Mouse (Mus musculus) naive thymus-derived CD4-positive, alpha-beta T cell, adult 2 months (primary cell): ENCODE results near the gene Pacsin2.

Experiments
- DNase-seq: peaks from one replicate; pipeline ENCODE4 v3.0.0-alpha.2; 2011; ENCODE audit warnings: low read depth

Pacsin2 gene

GRCm38 (mm10) chr15:83451621-83452210 is 12.7 kb downstream of the Pacsin2 start:
- DNase-seq = no peak

DNA sequence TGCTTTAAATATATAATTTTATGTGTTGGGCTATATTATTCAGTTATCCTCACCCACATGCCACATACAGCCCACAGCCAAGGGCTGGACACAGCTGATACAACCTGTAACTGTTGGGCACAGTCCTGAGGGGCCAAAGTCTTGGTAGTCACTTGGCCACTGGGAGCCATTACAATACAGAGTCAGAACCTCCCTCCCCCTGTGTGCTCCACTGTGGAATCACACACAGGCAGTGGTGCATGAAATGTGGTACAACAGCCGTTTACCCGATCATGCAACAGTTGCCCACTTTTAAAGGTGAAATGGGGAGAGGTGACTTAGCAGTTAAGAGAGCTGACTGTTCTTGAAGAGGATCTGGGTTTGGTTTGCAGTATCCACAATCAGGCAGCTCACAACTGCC is 14.4 kb downstream of the Pacsin2 start:
- no peak for DNase-seq

GRCm38 (mm10) chr15:83448646-83449045 is 15.8 kb downstream of the Pacsin2 start:
- no peak for DNase-seq

DNA sequence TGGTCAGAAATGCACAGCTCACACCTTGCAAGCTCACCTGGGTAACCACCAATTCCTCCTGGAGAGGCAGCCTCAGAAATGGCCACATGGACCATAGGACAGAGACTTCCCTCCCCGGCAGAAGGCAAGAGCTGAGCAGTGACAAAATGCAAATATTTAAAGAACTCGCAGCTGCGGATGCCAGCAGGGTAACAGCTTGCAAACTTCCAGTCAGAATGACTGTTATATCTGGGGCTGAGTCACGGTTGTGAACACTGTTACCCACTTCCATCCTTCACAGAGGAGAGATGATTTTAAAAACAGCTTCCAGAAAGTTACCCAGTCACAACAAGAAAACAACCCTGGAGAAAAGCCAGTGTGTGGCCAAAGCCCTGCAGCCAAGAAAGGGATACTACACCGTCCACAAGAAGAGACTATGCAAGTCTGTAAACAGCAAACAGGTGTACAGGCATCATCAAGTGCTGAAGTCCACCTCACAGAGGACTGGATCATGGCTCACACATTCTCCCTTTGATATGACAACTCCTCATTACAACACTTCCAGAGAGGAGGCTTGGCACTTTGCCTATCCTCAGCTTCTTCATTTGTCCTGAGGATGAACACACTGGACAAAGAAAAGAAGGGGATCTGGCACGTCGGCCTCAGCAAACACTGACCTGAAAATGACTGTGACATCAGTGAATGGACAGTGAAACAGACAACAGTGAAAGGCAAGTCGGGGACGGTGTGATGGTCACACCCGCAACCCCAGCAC is 16.4 kb downstream of the Pacsin2 start:
- no peak for DNase-seq

DNA sequence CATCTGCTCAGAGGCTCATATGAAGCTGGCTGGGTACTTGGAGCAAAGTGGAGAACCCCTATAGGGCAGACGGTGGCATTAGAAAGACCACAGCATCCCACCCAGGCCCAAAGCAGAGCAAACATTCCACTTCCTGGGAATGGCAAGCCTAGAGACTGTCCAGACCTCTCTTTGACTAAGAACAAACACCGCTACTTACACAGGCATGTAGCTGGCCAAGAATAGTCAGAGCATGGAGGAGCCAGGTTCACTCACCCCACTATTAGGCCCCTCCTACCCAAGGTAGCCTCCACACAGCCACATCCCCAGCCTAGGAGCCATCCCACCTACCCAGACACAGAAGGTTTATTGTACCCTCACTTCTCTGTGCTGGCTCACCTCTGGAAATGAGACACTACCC is 18.5 kb downstream of the Pacsin2 start:
- no peak for DNase-seq

GRCm38 (mm10) chr15:83445383-83445782 is 19.0 kb downstream of the Pacsin2 start:
- DNase-seq = no peak

DNA sequence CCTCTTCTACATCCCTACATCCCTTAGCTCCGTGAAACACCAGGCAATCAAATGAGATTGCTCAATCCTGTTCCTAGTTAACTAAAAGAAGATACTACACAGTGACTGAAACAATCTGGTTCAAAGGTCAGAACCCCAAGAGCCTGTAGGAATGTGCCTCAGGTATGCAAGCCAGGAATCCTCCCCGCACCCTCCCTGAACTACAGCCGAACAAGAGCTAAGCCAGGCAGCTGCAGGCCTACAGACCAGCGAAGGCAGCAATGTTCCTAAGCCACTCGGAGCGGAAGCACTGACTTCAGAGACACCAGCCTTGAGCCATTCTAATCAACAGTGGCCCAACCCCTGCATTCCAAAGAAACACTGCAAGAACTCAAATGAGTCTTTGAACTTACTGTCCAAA is 20.0 kb downstream of the Pacsin2 start:
- no peak for DNase-seq

- no peak for DNase-seq
Observed at GRCm38 (mm10) chr15:83442495-83443037, 21.8 kb downstream of the Pacsin2 start.

GRCm38 (mm10) chr15:83440726-83441125 is 23.7 kb downstream of the Pacsin2 start:
- DNase-seq = no peak

GRCm38 (mm10) chr15:83436541-83436940 is 27.9 kb downstream of the Pacsin2 start:
- DNase-seq = no peak

DNA sequence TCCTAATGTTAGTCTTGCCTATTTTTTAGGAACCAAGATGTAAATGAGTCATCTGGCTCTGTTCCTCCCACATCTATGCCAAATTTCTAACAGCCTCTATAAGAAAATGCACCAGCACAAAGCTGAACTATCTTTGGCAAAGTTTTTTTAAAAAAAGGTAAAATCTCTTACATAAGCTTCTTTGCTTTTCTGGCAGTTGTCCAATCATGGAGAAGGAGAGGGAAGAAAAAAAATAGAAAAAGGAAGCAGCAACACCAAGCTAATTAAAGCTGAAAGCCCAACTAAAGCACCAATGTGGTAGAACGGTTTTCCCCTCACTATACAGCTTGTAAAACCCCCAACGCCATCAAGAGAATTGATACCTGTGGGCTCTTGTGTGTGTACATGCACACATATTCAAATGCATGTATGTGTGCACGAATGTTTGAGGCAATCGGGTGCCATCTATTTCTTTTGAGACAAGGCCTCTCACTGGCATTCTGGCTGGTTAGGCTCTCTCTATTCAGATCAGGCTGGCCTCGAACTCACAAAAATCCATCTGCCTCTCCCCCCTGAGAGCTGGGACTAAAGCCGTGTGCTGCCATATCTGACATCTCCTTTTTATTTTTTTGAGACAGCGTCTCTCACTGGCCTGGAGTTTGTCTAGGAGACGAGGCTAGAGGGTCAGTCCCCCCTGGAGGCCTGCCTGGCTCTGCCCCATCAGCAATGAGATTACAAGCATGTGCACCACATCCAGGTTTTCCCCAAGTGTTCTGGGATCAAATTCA is 28.9 kb downstream of the Pacsin2 start:
- no peak for DNase-seq

DNA sequence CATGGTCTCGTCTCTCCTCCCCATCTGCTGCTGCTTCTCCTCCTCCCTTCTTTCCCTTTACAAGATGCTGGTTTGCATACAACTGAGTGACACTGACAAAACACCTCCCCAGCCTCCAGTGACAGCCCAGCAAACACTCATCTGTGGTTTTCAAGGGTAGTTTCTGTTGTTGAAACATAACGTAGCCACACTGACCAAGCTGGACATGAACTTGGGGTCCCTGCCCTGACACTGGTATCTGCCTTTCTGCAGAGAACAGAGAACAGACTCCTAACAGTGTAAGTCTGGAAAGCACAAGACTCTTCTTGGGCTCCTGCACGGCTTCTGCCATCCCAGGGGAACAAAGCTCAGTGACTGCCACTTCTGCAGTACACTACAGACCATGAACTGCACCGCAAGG is 29.7 kb downstream of the Pacsin2 start:
- DNase-seq = no peak

DNA sequence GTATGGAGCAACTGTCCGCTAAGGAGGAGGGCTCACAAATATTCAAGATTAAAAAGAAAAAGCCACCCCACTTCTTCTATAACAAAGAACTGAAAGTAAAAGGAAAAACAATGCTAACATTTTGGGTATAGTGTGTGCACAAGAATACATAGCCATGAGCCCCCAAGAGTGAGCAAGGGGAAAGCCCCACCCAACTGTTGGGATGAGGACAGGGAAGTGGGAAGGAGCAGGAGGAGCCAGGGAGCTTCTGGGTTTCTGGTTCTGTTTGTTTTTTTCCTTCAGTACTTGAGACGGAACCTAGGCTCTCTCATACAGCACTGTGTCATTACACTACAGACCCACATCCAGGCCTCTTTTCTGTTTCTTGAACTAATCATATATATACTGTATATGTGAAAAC is 31.1 kb downstream of the Pacsin2 start:
- no peak for DNase-seq

DNA sequence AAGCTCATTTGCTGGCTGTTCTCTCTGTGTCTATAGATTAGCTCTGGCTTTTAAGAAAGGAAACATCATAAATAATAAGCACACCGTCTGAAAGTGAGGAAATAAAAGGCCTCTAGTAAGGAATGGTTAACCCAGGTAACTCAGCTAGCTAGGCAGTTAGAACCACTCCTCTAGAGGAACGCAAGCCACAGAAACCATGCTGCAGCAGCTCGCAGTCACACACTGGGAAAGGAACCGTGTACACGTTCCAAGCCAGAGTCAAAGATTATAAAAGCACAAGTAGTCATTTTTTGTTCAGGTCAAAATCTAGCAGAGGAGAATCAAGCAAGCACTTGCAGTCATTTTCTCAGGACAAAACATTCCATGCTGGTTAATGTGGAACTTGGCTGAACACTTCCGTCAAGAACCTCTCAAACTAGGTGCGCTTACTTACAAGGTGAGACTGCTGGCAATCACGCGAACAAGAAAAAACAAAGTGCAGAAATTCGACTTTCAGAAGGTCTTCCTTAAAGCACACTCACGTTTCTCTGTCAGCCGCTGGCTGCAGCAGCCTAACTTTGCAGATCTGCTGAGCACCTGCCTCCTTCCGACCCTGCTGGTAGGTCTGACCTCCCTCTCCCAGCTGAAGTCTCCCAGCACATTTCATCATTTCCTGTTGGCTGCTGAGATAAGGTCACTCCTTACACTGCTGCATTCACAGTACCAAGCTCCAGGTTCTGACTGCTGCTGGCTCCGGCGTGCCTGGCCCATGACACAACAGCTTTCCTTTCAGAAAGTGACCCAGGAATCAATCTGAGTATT is 32.0 kb downstream of the Pacsin2 start:
- DNase-seq = peak; percentile 38

- DNase-seq = no peak
Observed at GRCm38 (mm10) chr15:83430986-83431763, 33.2 kb downstream of the Pacsin2 start.

GRCm38 (mm10) chr15:83430419-83430818 is 34.0 kb downstream of the Pacsin2 start:
- no peak for DNase-seq

- no peak for DNase-seq
Observed at GRCm38 (mm10) chr15:83428586-83428985, 35.8 kb downstream of the Pacsin2 start.

- DNase-seq = no peak
Observed at GRCm38 (mm10) chr15:83427294-83428163, 36.9 kb downstream of the Pacsin2 start.

DNA sequence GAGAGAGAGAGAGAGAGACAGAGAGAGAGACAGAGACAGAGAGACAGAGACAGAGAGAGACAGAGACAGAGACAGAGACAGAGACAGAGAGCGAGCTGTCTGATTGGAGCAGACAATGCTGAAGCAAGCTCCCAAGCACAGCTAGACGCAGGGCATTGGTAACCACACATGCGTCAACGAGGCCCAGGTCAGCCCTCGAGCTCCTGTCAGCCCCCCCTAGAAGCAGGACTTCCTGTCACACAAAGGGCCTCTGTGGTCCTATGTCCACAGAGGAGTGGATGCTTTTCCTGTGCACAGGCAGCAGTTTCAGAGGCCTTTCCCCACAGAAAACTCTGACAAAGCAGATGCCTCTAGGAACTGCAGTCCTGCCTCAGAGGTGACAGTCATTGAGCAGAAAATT is 38.6 kb downstream of the Pacsin2 start:
- DNase-seq = peak; percentile 20

GRCm38 (mm10) chr15:83425277-83425676 is 39.1 kb downstream of the Pacsin2 start:
- DNase-seq = no peak
